Mouse (Mus musculus) mature B cell (primary cell): ENCODE results near the gene Myo9a.
"Not testable (repeated sequence)": the region's sequence is repeated elsewhere in the genome, so short reads cannot be mapped to it uniquely, and the experiment has no call there.

Experiments used
- in situ Hi-C: fragments of 300-500 bp; cut with MboI; formaldehyde crosslinking; loops from 2 replicates; pipeline ENCODE4 v1.14.3; 2019

The Myo9a gene

DNA sequence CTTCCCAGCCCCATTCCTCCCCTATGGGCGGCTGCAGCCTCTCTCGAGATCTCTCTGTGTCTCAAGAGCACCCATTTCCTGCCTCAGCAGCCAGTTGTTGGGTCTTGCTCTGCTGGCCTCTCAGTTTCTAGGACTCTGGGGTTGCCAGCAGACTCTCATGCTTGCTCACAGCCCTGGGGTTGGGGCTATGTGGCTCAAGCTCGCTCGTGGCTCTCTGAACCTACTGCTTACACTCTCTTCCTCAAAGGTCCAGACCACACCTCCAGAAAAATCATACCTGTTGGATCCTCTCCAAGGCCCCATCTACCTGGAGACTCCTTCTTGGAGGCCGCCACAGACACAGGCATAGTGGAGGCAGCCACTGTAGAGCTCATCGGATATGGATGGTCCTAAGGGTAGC lies 198.8 kb downstream of the Myo9a start:
- in situ Hi-C loops: no loop called here

GRCm38 (mm10) chr9:59949981-59950380 lies 199.3 kb downstream of the Myo9a start:
- in situ Hi-C loops: no loop called here

GRCm38 (mm10) chr9:59951001-59951750 lies 200.5 kb downstream of the Myo9a start:
- in situ Hi-C loops: no loop called here

- in situ Hi-C loops: no loop called here
Measured at GRCm38 (mm10) chr9:59951943-59952342, 201.2 kb downstream of the Myo9a start.

DNA sequence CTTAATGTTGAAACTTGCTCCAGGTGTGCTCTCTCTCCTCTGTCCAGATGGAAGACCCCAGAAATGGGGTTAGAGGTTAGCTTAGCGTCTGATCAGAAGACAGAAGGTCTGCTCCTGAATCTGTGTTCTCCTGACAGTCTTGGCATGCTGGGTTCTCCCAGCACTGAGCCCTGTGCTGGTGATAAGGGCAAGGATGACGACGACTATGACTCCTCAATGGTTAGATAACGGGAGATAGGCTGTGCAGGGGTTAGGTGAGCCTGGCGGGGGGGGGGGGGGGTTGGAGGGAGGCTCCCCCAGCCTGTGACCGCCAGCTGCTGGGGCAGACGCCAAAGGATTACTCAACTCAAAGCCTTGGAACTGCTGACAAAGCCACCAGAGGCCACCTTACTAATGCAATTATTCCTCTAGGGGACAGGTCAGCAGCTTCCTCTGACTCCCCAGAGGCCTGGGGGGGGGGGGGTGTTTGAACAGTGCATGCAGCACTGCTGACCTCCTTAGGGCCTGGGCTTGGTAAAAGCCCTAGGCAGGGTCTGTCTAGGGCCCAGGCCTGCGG lies 201.9 kb downstream of the Myo9a start:
- in situ Hi-C loops: no loop called here

- in situ Hi-C loops: no loop called here
Measured at GRCm38 (mm10) chr9:59953556-59953955, 202.9 kb downstream of the Myo9a start.

GRCm38 (mm10) chr9:59955199-59955598 lies 204.5 kb downstream of the Myo9a start:
- in situ Hi-C loops: no loop called here

GRCm38 (mm10) chr9:59955692-59956091 lies 205.0 kb downstream of the Myo9a start:
- in situ Hi-C loops: no loop called here

DNA sequence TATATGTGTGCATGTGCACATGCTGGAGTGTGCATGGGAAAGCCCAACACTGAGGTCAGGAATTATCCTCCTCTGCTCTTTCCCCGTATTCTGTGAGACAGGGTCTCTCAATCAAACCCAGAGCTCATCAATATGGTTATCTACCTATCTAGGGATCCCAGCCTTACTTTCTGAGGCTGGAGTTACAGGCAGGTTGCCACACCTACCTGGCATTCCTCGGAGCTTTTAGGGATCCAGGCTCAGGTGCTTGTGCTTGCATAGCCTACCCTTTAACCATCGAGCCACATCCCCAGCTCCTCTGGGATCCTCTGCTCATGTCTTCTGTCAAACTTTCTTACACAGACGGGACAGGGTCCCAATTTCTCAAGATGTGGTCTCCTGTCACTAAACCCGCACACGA lies 205.8 kb downstream of the Myo9a start:
- in situ Hi-C loops: no loop called here

DNA sequence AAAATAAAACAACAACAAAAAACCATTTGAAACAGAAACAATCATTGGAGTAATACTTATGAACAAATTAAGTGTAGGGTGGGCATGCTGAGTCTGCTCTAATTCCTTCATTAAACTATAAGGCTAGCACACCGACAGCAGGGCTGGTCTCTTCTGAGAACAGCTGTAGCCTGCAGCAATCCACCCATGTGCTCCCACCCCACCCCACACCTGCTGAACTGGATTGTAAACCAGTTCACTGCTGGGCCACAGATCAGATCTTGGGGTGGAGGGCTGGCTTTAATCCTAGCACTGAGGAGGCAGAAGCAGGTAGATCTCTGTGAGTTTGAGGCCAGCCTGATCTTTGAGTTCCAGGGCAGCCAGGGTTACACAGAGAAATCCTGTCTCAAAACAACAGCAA lies 207.4 kb downstream of the Myo9a start:
- in situ Hi-C loops: not testable (repeated sequence)

DNA sequence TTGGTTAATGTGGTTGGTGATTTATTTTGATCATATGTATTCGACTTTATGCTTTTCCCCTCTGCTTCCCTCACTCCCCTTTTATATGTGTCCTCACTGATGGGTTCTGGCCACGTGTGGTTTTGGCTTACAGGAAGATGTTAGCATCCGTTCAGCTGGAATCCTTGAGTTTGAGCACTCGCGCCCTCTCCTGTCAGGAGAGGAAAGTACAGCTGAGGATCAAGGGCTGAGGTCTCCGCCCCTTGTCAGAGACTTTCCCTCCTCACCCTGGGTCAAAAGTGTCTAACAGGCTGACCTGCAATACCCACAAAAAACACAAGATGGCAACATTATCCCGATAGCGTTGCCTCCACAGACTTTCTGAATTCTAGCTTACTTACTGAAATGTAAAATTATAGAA lies 208.6 kb downstream of the Myo9a start:
- in situ Hi-C loops: no loop called here

DNA sequence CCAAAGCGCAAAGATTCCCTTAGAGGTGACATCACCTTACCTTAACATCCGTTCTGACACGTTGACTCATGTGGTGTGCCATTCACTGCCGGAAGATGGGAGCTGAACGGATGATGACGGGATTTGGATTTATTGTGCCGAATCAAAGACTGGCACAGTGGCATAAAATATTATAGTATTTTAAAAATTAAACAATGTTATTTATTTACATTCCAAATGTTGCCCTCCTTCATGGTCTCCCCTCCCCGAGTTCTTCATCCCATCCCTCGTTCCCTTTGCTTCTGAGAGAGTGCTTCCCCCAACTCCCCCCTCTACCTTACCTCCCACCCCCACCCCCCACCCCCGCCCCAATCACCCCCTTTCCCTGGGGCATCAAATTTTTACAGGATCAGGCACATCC lies 209.9 kb downstream of the Myo9a start, which contains the start of gene Nr2e3:
Nr2e3 (minus strand) TSS at position 101 of the 400 bp plus-strand sequence.
- in situ Hi-C loops: no loop called here

DNA sequence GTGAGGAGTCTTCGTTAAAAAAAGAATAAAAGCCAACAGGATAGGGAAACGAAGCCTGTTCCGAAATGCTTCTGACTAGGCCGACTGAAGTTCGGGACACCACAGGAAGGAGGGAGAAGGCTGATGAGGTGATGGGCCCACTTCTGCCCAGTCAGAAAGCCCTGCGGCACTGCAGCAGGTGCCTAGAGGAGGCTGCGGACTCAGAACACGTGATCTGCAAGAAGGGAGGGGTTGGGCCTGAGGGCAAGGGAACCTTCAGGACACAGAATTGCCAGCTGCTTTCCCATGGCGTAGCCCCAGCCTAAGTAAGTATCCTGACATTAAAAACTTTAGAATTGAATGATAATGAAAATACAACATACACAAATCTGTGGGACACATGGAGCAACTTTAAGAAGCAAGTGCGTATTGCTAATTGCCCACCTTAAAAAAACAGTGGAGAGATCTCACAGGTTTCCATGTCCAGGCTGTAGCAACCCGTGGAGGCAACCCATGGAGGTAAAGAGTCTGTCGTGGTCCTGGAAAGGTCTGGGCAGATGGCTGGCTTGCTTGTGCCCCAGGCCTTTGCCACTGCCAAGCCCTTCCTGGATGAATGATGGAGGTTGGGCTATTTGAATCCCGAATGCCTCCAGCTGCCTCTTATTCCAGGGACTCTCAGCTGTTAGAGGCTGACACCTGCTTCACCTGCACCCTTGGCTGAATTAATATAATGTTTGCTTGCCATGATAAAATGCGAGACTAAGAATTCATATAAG lies 210.7 kb downstream of the Myo9a start:
- in situ Hi-C loops: no loop called here

- in situ Hi-C loops: no loop called here
Measured at GRCm38 (mm10) chr9:59964367-59964766, 213.7 kb downstream of the Myo9a start.

- in situ Hi-C loops: no loop called here
Measured at GRCm38 (mm10) chr9:59965046-59965445, 214.3 kb downstream of the Myo9a start.

- in situ Hi-C loops: no loop called here
Measured at GRCm38 (mm10) chr9:59969383-59969782, 218.7 kb downstream of the Myo9a start.

GRCm38 (mm10) chr9:59971263-59971662 lies 220.6 kb downstream of the Myo9a start:
- in situ Hi-C loops: no loop called here
